Mouse (Mus musculus): ENCODE measurements at regions not wholly inside any gene's neighbourhood (a gene's known extent, or its start where the extent isn't known, plus 50 kb on each side); places are given as distances from the start of the nearest gene placed in this dataset.

- Histone ChIP-seq H3K4me1 (ENCODE audit: insufficient read depth, low read depth, low read length) (no peaks in the 10 kb centered on the region), H3K27me3 (ENCODE audit: insufficient read depth, low read length) (no peaks in the 10 kb centered on the region), H3K4me3 (ENCODE audit: low read depth, low read length) (no peak overlapping the region), H3K36me3 (replicated peaks) (no peaks in the 10 kb centered on the region), H3K9me3 (replicated peaks) (peaks cover 24% of the 10 kb centered on the region)
- TF ChIP-seq CTCF (IDR thresholded peaks at IDR 0.05; ENCODE audit: low read depth, low read length) (no peak), GATA2 (IDR thresholded peaks at IDR 0.05; ENCODE audit: borderline replicate concordance, low read depth, low read length) (no peak), TAL1 (conservative IDR thresholded peaks at IDR 0.05; ENCODE audit: low read depth, low read length) (no peak), POLR2AphosphoS5 (IDR thresholded peaks at IDR 0.05; ENCODE audit: insufficient replicate concordance, low read depth, low read length) (no peak), GATA1 (IDR thresholded peaks at IDR 0.05; ENCODE audit: borderline replicate concordance, low read length) (no peak)
- ATAC-seq (ENCODE audit: extremely low read depth, insufficient number of reproducible peaks, low FRiP score, poor library complexity, severe bottlenecking) (no peak), DNase-seq (ENCODE audit: low spot score) (no peak)
Measured at GRCm38 (mm10) chr10:68354335-68355231, 76.0 kb upstream of the Arid5b start.

GRCm38 (mm10) chr10:68353692-68354232 lies 75.2 kb upstream of the Arid5b start:
- peaks cover 24% of the 10 kb centered on the region for H3K9me3 ChIP-seq (replicated peaks)
- DNase-seq (ENCODE audit: low spot score), result no peak
- H3K4me3 ChIP-seq (ENCODE audit: low read depth, low read length), result no peak overlapping the region
- no peak for ATAC-seq (ENCODE audit: extremely low read depth, insufficient number of reproducible peaks, low FRiP score, poor library complexity, severe bottlenecking)
- H3K36me3 ChIP-seq (replicated peaks), result no peaks in the 10 kb centered on the region
- H3K27me3 ChIP-seq (ENCODE audit: insufficient read depth, low read length), result no peaks in the 10 kb centered on the region
- H3K4me1 ChIP-seq (ENCODE audit: insufficient read depth, low read depth, low read length), result no peaks in the 10 kb centered on the region
- no peak for TF ChIP-seq POLR2AphosphoS5 (IDR thresholded peaks at IDR 0.05; ENCODE audit: insufficient replicate concordance, low read depth, low read length)
- no peak for TF ChIP-seq GATA2 (IDR thresholded peaks at IDR 0.05; ENCODE audit: borderline replicate concordance, low read depth, low read length)
- no peak for TF ChIP-seq CTCF (IDR thresholded peaks at IDR 0.05; ENCODE audit: low read depth, low read length)
- no peak for TF ChIP-seq GATA1 (IDR thresholded peaks at IDR 0.05; ENCODE audit: borderline replicate concordance, low read length)
- no peak for TF ChIP-seq TAL1 (conservative IDR thresholded peaks at IDR 0.05; ENCODE audit: low read depth, low read length)

- H3K4me3 ChIP-seq (ENCODE audit: low read depth, low read length), result no peak overlapping the region
- no peak for DNase-seq (ENCODE audit: low spot score)
- peaks cover 26% of the 10 kb centered on the region for H3K9me3 ChIP-seq (replicated peaks)
- no peaks in the 10 kb centered on the region for H3K36me3 ChIP-seq (replicated peaks)
- no peak for TF ChIP-seq GATA1 (IDR thresholded peaks at IDR 0.05; ENCODE audit: borderline replicate concordance, low read length)
- no peak for TF ChIP-seq POLR2AphosphoS5 (IDR thresholded peaks at IDR 0.05; ENCODE audit: insufficient replicate concordance, low read depth, low read length)
- no peak for TF ChIP-seq GATA2 (IDR thresholded peaks at IDR 0.05; ENCODE audit: borderline replicate concordance, low read depth, low read length)
- no peak for TF ChIP-seq TAL1 (conservative IDR thresholded peaks at IDR 0.05; ENCODE audit: low read depth, low read length)
- no peak for TF ChIP-seq CTCF (IDR thresholded peaks at IDR 0.05; ENCODE audit: low read depth, low read length)
- no peaks in the 10 kb centered on the region for H3K4me1 ChIP-seq (ENCODE audit: insufficient read depth, low read depth, low read length)
- ATAC-seq (ENCODE audit: extremely low read depth, insufficient number of reproducible peaks, low FRiP score, poor library complexity, severe bottlenecking), result no peak
- H3K27me3 ChIP-seq (ENCODE audit: insufficient read depth, low read length), result no peaks in the 10 kb centered on the region
Measured at GRCm38 (mm10) chr10:68351841-68352555, 73.5 kb upstream of the Arid5b start.

- no peak for ATAC-seq (ENCODE audit: extremely low read depth, insufficient number of reproducible peaks, low FRiP score, poor library complexity, severe bottlenecking)
- DNase-seq (ENCODE audit: low spot score), result no peak
- no peak for TF ChIP-seq GATA1 (IDR thresholded peaks at IDR 0.05; ENCODE audit: borderline replicate concordance, low read length)
- TF ChIP-seq TAL1 (conservative IDR thresholded peaks at IDR 0.05; ENCODE audit: low read depth, low read length), result no peak
- no peak for TF ChIP-seq GATA2 (IDR thresholded peaks at IDR 0.05; ENCODE audit: borderline replicate concordance, low read depth, low read length)
- no peak for TF ChIP-seq POLR2AphosphoS5 (IDR thresholded peaks at IDR 0.05; ENCODE audit: insufficient replicate concordance, low read depth, low read length)
- no peak for TF ChIP-seq CTCF (IDR thresholded peaks at IDR 0.05; ENCODE audit: low read depth, low read length)
Measured at GRCm38 (mm10) chr10:68351441-68351840, 72.9 kb upstream of the Arid5b start.

GRCm38 (mm10) chr10:68350798-68351197 lies 72.3 kb upstream of the Arid5b start:
- Histone ChIP-seq H3K36me3 (replicated peaks) (no peaks in the 10 kb centered on the region), H3K27me3 (ENCODE audit: insufficient read depth, low read length) (no peaks in the 10 kb centered on the region), H3K4me3 (ENCODE audit: low read depth, low read length) (no peak overlapping the region), H3K9me3 (replicated peaks) (peaks cover 29% of the 10 kb centered on the region), H3K4me1 (ENCODE audit: insufficient read depth, low read depth, low read length) (no peaks in the 10 kb centered on the region)
- TF ChIP-seq TAL1 (conservative IDR thresholded peaks at IDR 0.05; ENCODE audit: low read depth, low read length), result no peak
- no peak for TF ChIP-seq GATA2 (IDR thresholded peaks at IDR 0.05; ENCODE audit: borderline replicate concordance, low read depth, low read length)
- TF ChIP-seq GATA1 (IDR thresholded peaks at IDR 0.05; ENCODE audit: borderline replicate concordance, low read length), result no peak
- no peak for TF ChIP-seq POLR2AphosphoS5 (IDR thresholded peaks at IDR 0.05; ENCODE audit: insufficient replicate concordance, low read depth, low read length)
- no peak for TF ChIP-seq CTCF (IDR thresholded peaks at IDR 0.05; ENCODE audit: low read depth, low read length)
- DNase-seq (ENCODE audit: low spot score) (no peak), ATAC-seq (ENCODE audit: extremely low read depth, insufficient number of reproducible peaks, low FRiP score, poor library complexity, severe bottlenecking) (no peak)

More at GRCm38 (mm10) chr10:68351441-68351840, 72.9 kb upstream of the Arid5b start:
- H3K4me1 ChIP-seq (ENCODE audit: insufficient read depth, low read depth, low read length), result no peaks in the 10 kb centered on the region
- no peaks in the 10 kb centered on the region for H3K36me3 ChIP-seq (replicated peaks)
- H3K27me3 ChIP-seq (ENCODE audit: insufficient read depth, low read length), result no peaks in the 10 kb centered on the region
- H3K4me3 ChIP-seq (ENCODE audit: low read depth, low read length), result no peak overlapping the region
- peaks cover 24% of the 10 kb centered on the region for H3K9me3 ChIP-seq (replicated peaks)

GRCm38 (mm10) chr10:68347806-68348205 lies 69.3 kb upstream of the Arid5b start:
- no peak overlapping the region for H3K4me3 ChIP-seq (ENCODE audit: low read depth, low read length)
- no peaks in the 10 kb centered on the region for H3K36me3 ChIP-seq (replicated peaks)
- no peaks in the 10 kb centered on the region for H3K27me3 ChIP-seq (ENCODE audit: insufficient read depth, low read length)
- no peak for ATAC-seq (ENCODE audit: extremely low read depth, insufficient number of reproducible peaks, low FRiP score, poor library complexity, severe bottlenecking)
- no peak for TF ChIP-seq GATA1 (IDR thresholded peaks at IDR 0.05; ENCODE audit: borderline replicate concordance, low read length)
- H3K9me3 ChIP-seq (replicated peaks), result peaks cover 42% of the 10 kb centered on the region
- no peak for DNase-seq (ENCODE audit: low spot score)
- no peaks in the 10 kb centered on the region for H3K4me1 ChIP-seq (ENCODE audit: insufficient read depth, low read depth, low read length)
